Mouse (Mus musculus) lung, postnatal 14 days (tissue): Measurements from ENCODE around the gene Timm10b.

Experiments
- DNase-seq: peaks from one replicate; pipeline ENCODE4 v3.0.0; 2021

Timm10b gene

DNA sequence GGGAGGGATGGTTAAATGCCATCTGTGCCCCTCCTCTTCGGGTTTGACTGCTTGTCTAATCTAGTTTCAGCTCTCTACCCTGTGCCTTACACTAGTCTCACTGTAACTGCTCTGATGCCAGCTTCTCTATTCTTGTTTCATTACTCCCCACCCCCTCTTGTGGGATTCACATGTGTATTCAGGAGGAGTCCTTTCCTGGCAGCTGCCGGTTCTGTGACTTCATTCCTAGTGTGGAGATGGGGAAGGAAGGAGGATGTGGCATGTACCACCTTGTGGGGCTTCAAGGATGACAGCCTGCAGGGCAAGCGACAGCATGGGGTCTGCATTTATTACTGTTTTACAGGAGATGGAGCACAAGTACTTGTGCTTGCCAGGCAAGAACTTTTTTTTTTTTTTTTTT, 2.1 kb downstream of the Timm10b start:
- DNase-seq, result no peak

DNA sequence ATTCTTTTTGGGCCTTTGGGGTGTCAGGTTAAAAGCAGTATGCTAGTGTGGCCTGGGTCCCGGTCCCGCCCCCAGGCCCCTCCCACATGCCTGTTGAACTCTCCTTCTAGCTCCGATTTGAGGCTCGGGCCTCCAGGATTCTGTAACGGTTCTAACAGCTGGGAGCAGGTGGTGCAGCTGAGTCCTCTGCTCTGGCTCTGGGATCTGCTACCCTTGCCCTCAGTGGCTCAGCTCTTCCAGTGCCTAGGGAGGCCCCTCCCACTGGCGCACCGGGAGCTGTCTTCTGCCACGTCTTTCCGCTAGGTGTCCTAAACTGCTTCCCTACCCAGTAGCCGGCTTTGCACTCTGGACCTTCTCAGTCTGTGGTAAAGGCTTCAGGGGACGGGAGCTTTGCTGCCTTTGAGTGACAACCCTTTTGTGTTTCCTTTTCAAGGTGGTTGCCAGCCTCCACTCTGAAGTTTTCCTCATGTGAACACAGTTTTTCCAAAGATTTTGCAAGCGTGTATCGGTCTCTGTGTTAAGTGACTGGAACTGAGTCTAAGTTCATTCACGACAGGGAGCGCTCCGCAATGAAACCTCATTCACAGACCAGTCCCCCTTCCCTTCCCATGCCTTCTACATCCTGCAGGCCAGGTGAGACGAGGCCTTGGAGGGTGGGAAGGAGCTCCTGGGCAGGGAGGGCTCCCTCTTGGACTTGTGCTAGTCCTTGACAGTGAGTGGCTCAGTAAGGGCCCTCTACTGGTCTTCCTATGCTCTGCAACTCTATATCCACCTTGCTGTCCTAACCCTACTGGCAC, 11.0 kb downstream of the Timm10b start, which contains the start of gene Dnhd1:
TSS of gene Dnhd1 (plus strand) at position 189 of the 797 bp plus-strand sequence.
- DNase-seq, result peak; percentile 77

DNA sequence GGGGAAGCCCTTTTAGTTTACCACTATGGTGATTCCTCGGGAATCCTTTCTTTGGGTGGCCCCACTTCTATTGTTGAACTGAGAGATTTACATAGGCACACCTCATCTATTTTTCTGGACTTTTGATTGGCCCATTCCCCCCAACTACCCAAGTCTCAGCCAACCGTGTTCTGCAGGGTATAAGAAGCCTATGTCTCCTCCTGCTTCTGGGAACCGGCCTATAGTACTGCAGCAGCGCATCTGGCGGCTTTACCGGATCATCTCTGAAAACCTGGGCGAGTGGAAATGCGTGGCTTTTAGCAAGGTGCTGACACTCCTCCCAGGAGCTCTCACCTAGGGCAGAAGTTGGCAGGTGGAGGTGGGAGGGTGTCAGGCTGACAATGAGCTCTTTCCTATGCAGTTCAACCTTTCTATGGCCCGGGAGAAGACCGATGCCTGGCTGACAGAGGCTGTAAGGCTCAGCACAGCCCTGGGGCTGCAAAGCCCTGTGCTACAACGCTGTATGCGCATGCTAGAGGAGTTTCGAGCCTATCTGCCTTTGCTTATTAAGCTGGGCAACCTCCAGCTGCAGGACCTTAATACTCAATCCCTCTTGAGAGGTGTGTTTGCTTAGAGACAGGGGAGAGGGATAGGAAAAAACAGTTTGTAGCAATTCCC, 45.8 kb downstream of the Timm10b start:
- no peak for DNase-seq

DNA sequence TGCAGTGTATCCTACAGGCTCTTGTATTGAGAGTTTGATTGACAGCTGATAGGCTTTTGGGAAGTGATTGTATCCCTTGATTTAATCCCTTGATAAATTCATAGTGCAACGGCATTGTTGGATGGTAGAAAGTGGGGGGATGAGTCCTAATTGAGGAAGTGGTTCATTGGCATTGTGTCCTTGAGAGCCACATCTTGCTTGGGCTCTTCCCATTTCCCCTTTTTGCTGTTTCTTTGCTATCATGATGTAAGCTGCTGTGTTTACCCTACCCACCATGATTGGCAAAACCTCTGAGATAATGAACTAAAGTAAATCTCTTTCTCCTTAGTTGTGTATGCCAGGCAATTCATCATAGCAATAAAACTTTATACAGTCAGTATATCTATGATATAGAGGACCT, 51.0 kb downstream of the Timm10b start:
- no peak for DNase-seq
